Mouse (Mus musculus) thymus, adult 2 months (tissue): ENCODE measurements around the gene Myzap. TPM values are rescaled to one million over a fixed set of nuclear protein-coding genes. Genes with fewer than 3 reads are reported as not detected.

Experiments used
- DNase-seq: peaks from one replicate; pipeline ENCODE4 v3.0.0; 2021
- H3K27ac ChIP-seq: fragments of 200-500 bp; 2 replicates; pipeline ENCODE4 v1.5.1; 2012; ENCODE audit warnings: low read length, control low read depth; ENCODE audit not compliant: control insufficient read depth, insufficient read depth
- H3K27me3 ChIP-seq: fragments of 200-500 bp; 2 replicates; pipeline ENCODE4 v1.6.1; 2012; ENCODE audit warnings: mild to moderate bottlenecking, low read length, moderate library complexity, mixed read lengths; ENCODE audit not compliant: control insufficient read depth, insufficient read depth
- H3K36me3 ChIP-seq: fragments of 200-500 bp; 2 replicates; pipeline ENCODE4 v1.6.1; 2012; ENCODE audit warnings: mild to moderate bottlenecking, low read length, moderate library complexity; ENCODE audit not compliant: control insufficient read depth, insufficient read depth
- H3K4me1 ChIP-seq: fragments of 200-500 bp; replicated peaks from 2 replicates; pipeline ENCODE4 v1.6.1; 2012; ENCODE audit warnings: low read length; ENCODE audit not compliant: control insufficient read depth, insufficient read depth
- H3K4me3 ChIP-seq: fragments of 200-500 bp; 2 replicates; pipeline ENCODE4 v1.5.1; 2012; ENCODE audit warnings: mild to moderate bottlenecking, low read length, control low read depth, moderate library complexity; ENCODE audit not compliant: control insufficient read depth, insufficient read depth
- CTCF ChIP-seq: fragments of 200-500 bp; IDR thresholded peaks from 2 replicates; pipeline ENCODE4 v1.5.1; 2012; ENCODE audit warnings: mild to moderate bottlenecking, control low read depth, low read length, moderate library complexity, borderline replicate concordance; ENCODE audit not compliant: control insufficient read depth, poor library complexity, insufficient read depth; ENCODE audit errors: extremely low read depth
- POLR2A ChIP-seq: fragments of 200-500 bp; IDR thresholded peaks from 2 replicates; pipeline ENCODE4 v1.6.1; 2012; ENCODE audit warnings: mild to moderate bottlenecking, low read length, control low read depth, moderate library complexity; ENCODE audit not compliant: control insufficient read depth, poor library complexity, insufficient read depth; ENCODE audit errors: extremely low read depth
- WGBS: fragments of 180-500 bp; shearing (Covaris S2); methylation state at CpG from one replicate; pipeline ENCODE4 v1.1.7; 2018; 5-methylcytosine and 5-hydroxymethylcytosine counted together
- polyA plus RNA-seq: library from polyadenylated mRNA; depleted of rRNA; stranded (reverse); fragments of >200 nt; gene quantifications from 2 replicates; pipeline ENCODE4 v1.2.3, GENCODE M21; 2012; rRNA removed

Myzap gene
- polyA plus RNA-seq, 1 experiment, result 9.6 TPM

GRCm38 (mm10) chr9:71463072-71463667 is 129.0 kb downstream of the Myzap start:
- no peak for DNase-seq
- 88% methylated on average over 13 of the region's 13 CpGs for WGBS
- Histone ChIP-seq H3K4me1 (no peaks in the 10 kb centered on the region), H3K27ac (no peak overlapping the region), H3K36me3 (no peaks in the 10 kb centered on the region), H3K27me3 (no peaks in the 10 kb centered on the region), H3K4me3 (no peak overlapping the region)
- TF ChIP-seq POLR2A (no peak), CTCF (no peak)

GRCm38 (mm10) chr9:71456738-71457137 is 135.4 kb downstream of the Myzap start:
- no peak overlapping the region for H3K4me3 ChIP-seq
- no peak for DNase-seq
- no peak for TF ChIP-seq POLR2A
- WGBS, result 98% methylated on average over 4 of the region's 4 CpGs
- no peaks in the 10 kb centered on the region for H3K36me3 ChIP-seq
- H3K27ac ChIP-seq, result no peak overlapping the region
- H3K4me1 ChIP-seq, result no peaks in the 10 kb centered on the region
- H3K27me3 ChIP-seq, result no peaks in the 10 kb centered on the region

Other genes with a start within 250 kb of the Myzap start
- 689 and 1,465 TPM in 2 replicates for gene Polr2m, start 106.4 kb downstream of the Myzap start, polyA plus RNA-seq
- 2.7 and 2.8 TPM in 2 replicates for gene Cgnl1, start 179.2 kb upstream of the Myzap start, polyA plus RNA-seq